Mouse (Mus musculus) embryonic facial prominence, embryonic 14.5 days (tissue): ENCODE results near the gene Palld. TPM values are rescaled to one million over a fixed set of nuclear protein-coding genes. Genes with fewer than 3 reads are reported as not detected.

ENCODE experiments used
- ATAC-seq: fragments of 200-750 bp; cut with Nextera tagmentation; 2 replicates; pipeline ENCODE4 v1.8.0; 2017; ENCODE audit warnings: low read depth, moderate number of reproducible peaks, moderate TSS enrichment
- DNase-seq: peaks from one replicate; pipeline ENCODE4 v3.0.0-alpha.2; 2015; ENCODE audit warnings: low spot score
- H3K27ac ChIP-seq: fragments of 300-500 bp; sonication (generic); replicated peaks from 2 replicates; pipeline ENCODE4 v1.5.1; 2014; ENCODE audit warnings: low read depth, mild to moderate bottlenecking, low read length, moderate library complexity
- H3K27me3 ChIP-seq: fragments of 300-500 bp; sonication (generic); replicated peaks from 2 replicates; pipeline ENCODE4 v1.6.1; 2014; ENCODE audit warnings: low read length; ENCODE audit not compliant: control insufficient read depth, insufficient read depth
- H3K36me3 ChIP-seq: fragments of 300-500 bp; sonication (generic); 2 replicates; pipeline ENCODE4 v1.6.1; 2014; ENCODE audit warnings: low read length, mixed read lengths; ENCODE audit not compliant: control insufficient read depth, insufficient read depth
- H3K4me1 ChIP-seq: fragments of 300-500 bp; sonication (generic); 2 replicates; pipeline ENCODE4 v1.6.1; 2014; ENCODE audit warnings: antibody characterized with exemption, low read length; ENCODE audit not compliant: control insufficient read depth, insufficient read depth
- H3K4me2 ChIP-seq: fragments of 300-500 bp; sonication (generic); 2 replicates; pipeline ENCODE4 v1.6.1; 2014; ENCODE audit warnings: low read depth, mild to moderate bottlenecking, low read length, moderate library complexity, mixed read lengths
- H3K4me3 ChIP-seq: fragments of 300-500 bp; sonication (generic); 2 replicates; pipeline ENCODE4 v1.5.1; 2014; ENCODE audit warnings: low read depth, mild to moderate bottlenecking, low read length
- H3K9ac ChIP-seq: fragments of 300-500 bp; sonication (generic); 2 replicates; pipeline ENCODE4 v1.6.1; 2014; ENCODE audit warnings: low read depth, mild to moderate bottlenecking, low read length, moderate library complexity, mixed read lengths
- H3K9me3 ChIP-seq: fragments of 300-500 bp; sonication (generic); 2 replicates; pipeline ENCODE4 v1.6.1; 2016; ENCODE audit warnings: low read length; ENCODE audit not compliant: control insufficient read depth
- WGBS: fragments of 180-500 bp; shearing (Covaris S2); extraction: QIAGEN DNeasy Blood & Tissue Kit; methylation state at CpG from one replicate; pipeline ENCODE4 v1.1.7; 2014; 5-methylcytosine and 5-hydroxymethylcytosine counted together
- polyA plus RNA-seq: library from polyadenylated mRNA; unstranded; fragments of >200 nt; fragmentation: Nextera tagmentation; extraction: Ambion mirVana; gene quantifications from 2 replicates; pipeline ENCODE4 v1.2.1, GENCODE M21; 2014

Palld gene
- polyA plus RNA-seq, 1 experiment from 2014 or later, result 96.3 TPM

DNA sequence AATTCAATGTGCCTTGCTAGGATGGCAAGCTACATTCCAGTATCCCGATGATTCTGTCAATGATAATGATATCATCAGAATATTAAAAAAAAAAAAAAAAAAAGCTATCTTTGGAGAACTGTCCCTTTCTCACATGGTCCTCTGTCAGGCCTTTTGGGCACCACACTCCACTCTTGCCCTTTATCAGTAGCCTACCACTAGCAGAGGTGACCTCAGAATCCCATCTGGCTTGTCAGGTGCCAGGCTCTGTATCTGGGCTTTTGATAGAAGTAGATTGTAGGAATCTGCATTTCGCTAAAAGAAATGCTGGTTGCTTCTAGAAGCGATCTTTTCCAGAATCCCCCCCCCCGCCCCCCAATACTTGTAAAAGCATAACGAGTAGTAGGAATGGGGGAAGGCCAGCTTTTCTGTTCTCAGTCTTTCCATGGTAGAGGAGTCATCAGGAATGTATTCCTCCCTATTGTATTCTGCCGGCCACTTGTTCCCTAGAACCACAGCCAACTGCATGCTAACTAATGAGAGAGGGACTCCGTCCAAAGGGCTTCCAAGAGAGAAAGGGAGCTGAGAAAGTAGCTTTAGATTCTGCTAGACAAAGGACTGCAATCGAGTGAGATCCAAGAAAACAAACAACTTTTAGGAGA lies 143.7 kb downstream of the Palld start:
- Histone ChIP-seq H3K4me2 (peak overlapping the region; percentile 59), H3K36me3 (peaks cover 12% of the 10 kb centered on the region; the same call in 1 of the 2 replicates), H3K4me3 (peak overlapping the region; percentile 68), H3K27me3 (no peaks in the 10 kb centered on the region), H3K27ac (peak overlapping the region; percentile 94), H3K9ac (peak overlapping the region; percentile 78), H3K4me1 (peaks cover 34% of the 10 kb centered on the region), H3K9me3 (no peaks in the 10 kb centered on the region)
- ATAC-seq (no peak), DNase-seq (peak; percentile 61)
- 12% methylated on average over 8 of the region's 8 CpGs for WGBS

DNA sequence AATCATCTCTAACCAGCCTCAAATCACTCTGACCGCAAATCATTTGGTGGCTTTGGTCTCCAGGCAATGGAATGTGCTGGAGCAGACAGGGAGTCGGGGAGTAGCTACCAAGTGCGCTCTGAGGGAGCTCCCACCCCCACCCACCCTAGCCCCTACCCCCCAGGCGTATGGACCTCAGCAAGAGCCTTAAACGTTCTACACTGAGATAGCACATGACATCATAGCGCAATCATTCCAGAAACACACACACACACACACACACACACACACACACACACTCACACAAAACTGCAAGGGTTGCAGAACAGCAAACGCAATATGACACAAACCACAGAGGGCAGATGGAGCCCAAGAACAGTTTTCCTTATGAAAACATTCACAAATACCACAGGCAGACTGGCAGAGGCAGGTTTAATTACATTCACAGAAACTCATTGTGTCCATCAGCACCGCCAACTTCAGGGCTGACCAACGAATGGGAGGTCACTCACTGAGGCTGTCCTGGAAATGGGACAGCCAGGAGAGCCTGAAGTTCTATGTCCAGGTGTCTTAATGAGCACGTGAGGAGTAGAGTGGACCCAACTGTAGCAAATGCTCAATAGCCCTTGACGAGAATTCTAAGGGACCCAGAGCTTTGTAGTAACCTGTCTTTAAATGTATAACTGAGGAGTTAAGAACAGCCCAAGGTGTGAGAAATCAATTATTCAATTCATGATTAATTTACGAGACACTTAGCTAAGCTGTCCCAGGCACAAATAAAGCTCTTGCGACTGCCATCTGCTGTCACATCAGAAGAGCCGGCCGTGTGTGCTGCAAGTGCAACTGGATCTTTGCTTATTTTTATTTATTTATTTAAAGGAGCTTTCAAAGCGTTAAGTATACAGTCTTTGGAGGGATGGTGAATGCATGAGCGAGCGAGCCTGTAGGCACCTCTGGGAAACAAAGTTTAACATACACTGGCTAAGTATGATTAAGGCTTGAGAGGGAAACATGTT lies 145.2 kb downstream of the Palld start:
- Histone ChIP-seq H3K4me3 (peak overlapping the region; percentile 68), H3K27ac (peak overlapping the region; percentile 94), H3K36me3 (peaks cover 25% of the 10 kb centered on the region), H3K9me3 (no peaks in the 10 kb centered on the region), H3K4me1 (peaks cover 34% of the 10 kb centered on the region), H3K27me3 (no peaks in the 10 kb centered on the region), H3K4me2 (peak overlapping the region; percentile 59), H3K9ac (peak overlapping the region; percentile 78)
- WGBS, result 14% methylated on average over 18 of the region's 18 CpGs
- peak; percentile 84 for DNase-seq
- ATAC-seq, result peak; percentile 68

DNA sequence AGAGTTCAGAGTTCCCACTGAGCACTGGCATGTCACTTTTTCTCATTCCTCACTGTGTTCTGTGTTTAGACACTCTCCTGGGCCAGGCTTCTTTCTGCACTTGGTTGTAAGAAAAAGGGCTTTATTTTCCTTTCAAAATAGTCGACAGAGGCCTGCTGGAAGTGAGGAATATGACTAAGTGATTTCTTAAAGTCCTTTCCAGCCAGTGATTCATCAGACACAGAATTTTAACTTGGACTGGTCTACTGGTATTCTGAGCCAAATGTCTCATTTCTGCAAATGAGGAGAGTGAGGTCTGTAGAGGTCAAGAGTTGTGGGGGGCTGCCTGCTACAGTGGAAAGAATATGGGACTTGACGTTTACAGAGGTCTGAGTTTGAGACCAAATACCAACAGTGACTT lies 147.3 kb downstream of the Palld start:
- ATAC-seq, result no peak
- WGBS, result 68% methylated on average over 2 of the region's 2 CpGs

DNA sequence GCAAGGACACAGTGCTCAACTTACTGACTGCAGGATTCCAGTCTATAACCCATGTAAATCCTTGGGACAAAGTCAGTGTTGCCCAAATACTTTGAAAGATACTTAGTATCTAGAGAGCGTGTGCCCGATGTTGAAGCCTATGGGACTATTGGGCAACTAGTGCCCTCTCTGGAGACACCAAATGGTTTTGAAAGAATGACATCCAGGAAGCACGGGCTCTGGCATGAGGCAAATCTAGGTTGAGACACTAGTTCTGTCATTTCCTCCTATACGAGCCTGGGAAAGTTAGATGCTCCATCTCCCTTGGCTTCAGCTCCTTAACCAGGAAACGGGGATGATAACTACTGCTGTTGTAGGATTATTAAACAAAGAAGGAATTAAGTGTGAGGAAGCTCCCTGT lies 155.4 kb downstream of the Palld start:
- Histone ChIP-seq H3K9me3 (0 out of 2 replicates have a peak, but pooled peaks cover 4% of the 10 kb centered on the region), H3K27me3 (no peaks in the 10 kb centered on the region), H3K27ac (no peak overlapping the region), H3K4me1 (peaks cover 11% of the 10 kb centered on the region), H3K4me3 (no peak overlapping the region), H3K4me2 (no peak overlapping the region), H3K9ac (no peak overlapping the region), H3K36me3 (peaks cover 24% of the 10 kb centered on the region)
- 89% methylated on average over 5 of the region's 5 CpGs for WGBS
- ATAC-seq (no peak), DNase-seq (no peak)

More for the DNA sequence above, 147.3 kb downstream of the Palld start:
- H3K27me3 ChIP-seq, result no peaks in the 10 kb centered on the region
- H3K4me3 ChIP-seq, result no peak overlapping the region
- no peak overlapping the region for H3K9ac ChIP-seq
- 0 out of 2 replicates have a peak, but pooled peaks cover under 1% of the 10 kb centered on the region for H3K9me3 ChIP-seq
- DNase-seq, result no peak
- H3K36me3 ChIP-seq, result peaks cover 41% of the 10 kb centered on the region
- H3K4me2 ChIP-seq, result no peak overlapping the region
- H3K27ac ChIP-seq, result no peak overlapping the region
- H3K4me1 ChIP-seq, result peaks cover 31% of the 10 kb centered on the region

DNA sequence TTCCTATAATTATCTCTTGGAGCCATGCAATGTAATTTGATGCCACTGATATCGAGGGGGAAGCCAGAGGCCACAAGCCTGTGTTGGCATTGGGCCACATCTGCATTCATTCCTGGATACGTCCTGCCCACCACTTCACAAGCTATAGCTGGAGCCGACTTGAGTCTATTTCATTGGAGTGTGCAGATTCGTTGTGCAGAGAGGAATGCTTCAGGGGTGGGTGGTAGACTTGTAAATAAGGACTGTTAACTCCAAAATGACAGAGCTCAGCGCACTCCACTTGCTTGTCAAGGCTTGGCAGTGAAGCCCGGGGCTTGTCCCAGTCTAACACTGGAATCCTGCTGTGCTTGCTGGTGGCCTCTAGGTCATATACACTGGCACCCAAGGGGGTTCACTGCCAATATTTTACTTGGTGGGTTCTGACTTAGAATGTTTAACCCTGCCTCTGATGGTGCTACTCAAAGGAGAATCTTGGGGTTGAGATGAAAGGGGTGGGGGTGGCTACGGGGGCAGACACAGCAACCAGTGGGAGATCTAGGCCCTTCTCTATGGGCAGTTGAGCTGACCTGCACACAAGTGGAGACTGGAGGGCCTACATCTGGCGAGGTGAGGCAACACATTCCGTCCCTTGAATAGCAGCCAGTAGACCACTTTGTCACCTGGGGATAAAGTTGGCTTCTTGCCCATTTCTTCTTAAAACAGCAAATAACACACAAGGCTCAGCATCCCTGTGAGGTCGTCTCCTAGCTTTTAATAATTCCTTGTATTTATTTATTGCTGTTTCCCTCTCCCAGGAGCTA lies 157.1 kb downstream of the Palld start:
- Histone ChIP-seq H3K27ac (peak overlapping the region; percentile 12; the same call in 1 of the 2 replicates), H3K4me3 (no peak overlapping the region), H3K4me2 (0 out of 2 replicates have a peak overlapping the region, but pooled peaks have one; percentile 10), H3K36me3 (0 out of 2 replicates have a peak, but pooled peaks cover 12% of the 10 kb centered on the region), H3K27me3 (no peaks in the 10 kb centered on the region), H3K4me1 (peaks cover 11% of the 10 kb centered on the region), H3K9me3 (0 out of 2 replicates have a peak, but pooled peaks cover 4% of the 10 kb centered on the region), H3K9ac (no peak overlapping the region)
- WGBS, result 31% methylated on average over 10 of the region's 10 CpGs
- ATAC-seq, result peak; percentile 87
- DNase-seq, result peak; percentile 89

DNA sequence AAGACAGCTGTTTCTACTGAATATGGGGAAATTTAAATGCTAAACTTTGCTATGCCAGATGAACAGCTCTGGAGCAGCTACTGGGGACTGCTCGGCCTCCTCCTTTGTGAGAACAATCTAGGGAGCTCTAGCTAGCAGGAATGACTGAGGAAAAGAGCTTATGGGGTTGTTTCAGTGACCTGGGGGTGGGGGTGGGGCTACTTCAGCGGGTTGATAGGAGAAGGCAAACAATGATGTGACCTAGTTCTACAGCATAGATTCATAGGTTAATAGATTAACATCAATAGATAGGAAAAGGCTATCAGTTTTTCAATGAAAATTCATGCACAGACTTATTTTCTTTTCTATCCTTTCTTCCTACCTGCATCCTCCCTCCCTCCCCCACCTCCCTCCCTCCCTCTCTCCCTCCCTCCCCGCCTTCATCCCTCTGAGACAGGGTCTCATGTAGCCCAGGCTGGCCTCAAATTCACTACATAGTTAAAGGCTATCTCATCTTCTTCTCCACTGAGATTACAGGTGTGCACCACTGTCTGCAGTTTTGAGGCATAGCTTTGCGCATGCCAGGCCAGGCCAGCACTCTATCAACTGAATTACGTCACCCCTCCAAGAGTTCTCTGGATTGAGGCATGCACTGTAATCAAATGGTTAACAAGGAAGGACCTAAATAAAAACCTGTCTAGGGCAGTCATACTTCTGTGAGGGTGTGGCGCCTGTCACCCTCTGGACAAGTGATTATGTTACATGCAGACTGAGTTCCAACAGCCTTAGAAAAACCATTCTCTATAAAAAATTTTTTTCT lies 158.5 kb downstream of the Palld start:
- H3K27ac ChIP-seq, result no peak overlapping the region; the same call in 1 of the 2 replicates
- no peak overlapping the region for H3K9ac ChIP-seq
- WGBS, result 80% methylated on average over 6 of the region's 6 CpGs
- ATAC-seq (no peak), DNase-seq (no peak)
- H3K4me2 ChIP-seq, result no peak overlapping the region
- H3K36me3 ChIP-seq, result 0 out of 2 replicates have a peak, but pooled peaks cover 3% of the 10 kb centered on the region
- no peaks in the 10 kb centered on the region for H3K9me3 ChIP-seq
- no peaks in the 10 kb centered on the region for H3K27me3 ChIP-seq
- H3K4me1 ChIP-seq, result peaks cover 11% of the 10 kb centered on the region
- no peak overlapping the region for H3K4me3 ChIP-seq

DNA sequence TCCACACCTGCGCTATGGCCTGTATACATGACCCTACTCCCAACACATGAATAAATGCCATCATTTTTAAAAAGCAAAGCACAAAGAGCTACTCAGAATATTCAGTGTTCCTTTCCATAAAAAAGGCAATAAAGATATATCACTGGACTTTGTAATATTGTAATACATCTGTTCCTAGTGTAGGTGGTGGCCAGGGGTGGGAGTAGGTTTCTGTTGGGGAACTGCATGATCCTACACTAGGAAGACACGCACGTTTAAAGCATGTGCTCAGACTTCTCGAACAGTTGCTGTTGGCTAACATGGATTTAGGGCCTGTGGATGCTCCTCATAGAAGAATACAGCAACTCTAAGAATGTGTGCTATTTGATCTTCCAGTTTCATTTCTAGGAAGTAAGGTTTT lies 165.0 kb downstream of the Palld start:
- H3K9ac ChIP-seq, result no peak overlapping the region
- H3K4me2 ChIP-seq, result no peak overlapping the region
- no peaks in the 10 kb centered on the region for H3K27me3 ChIP-seq
- no peaks in the 10 kb centered on the region; the same call in 1 of the 2 replicates for H3K4me1 ChIP-seq
- no peak overlapping the region for H3K27ac ChIP-seq
- no peaks in the 10 kb centered on the region for H3K9me3 ChIP-seq
- H3K4me3 ChIP-seq, result no peak overlapping the region
- ATAC-seq, result no peak
- peaks cover 4% of the 10 kb centered on the region for H3K36me3 ChIP-seq
- DNase-seq, result no peak
- 85% methylated on average over 4 of the region's 4 CpGs for WGBS
